In genomic region chr13:30834349-30834748, GRCm38 (mm10) we compare ENCODE assay signal across 12 mouse cellular contexts.
DNase-seq lines count a peak whose midpoint lies in the region; ATAC-seq and TF ChIP-seq lines count a peak whose summit lies in the region.
"Had no signal": no experiment of that assay in that cellular context is flagged by ENCODE, and none has a peak within 500 bp of the region (broad histone marks: within the 10 kb centered on the region; RNA-seq: fewer than 3 reads in every experiment).

No protein-coding gene starts in this region.

- DNase-seq in heart, postnatal 10 days: no peak
- peak; percentile 48 for DNase-seq in thymus, postnatal 0 days (ENCODE audit: low spot score)
- DNase-seq in thymus, adult 18-20 months: no peak
- peak; percentile 80 for DNase-seq in splenic B cell, adult 2 months (ENCODE audit: low read depth, low spot score)
- DNase-seq in adrenal gland, adult 18-20 months (ENCODE audit: low spot score in 2 of 2): no peak
- no peak for DNase-seq in forebrain, postnatal 0 days
- DNase-seq: cerebellum, postnatal 36 days; spleen, adult 18-20 months had no signal

- H3K4me2 ChIP-seq in heart, embryonic 16.5 days (ENCODE audit: low read depth, low read length): peak overlapping the region; percentile 43
- H3K4me2 ChIP-seq in liver, embryonic 12.5 days: peak overlapping the region; percentile 43
- no peak overlapping the region for H3K4me2 ChIP-seq in forebrain, postnatal 0 days (ENCODE audit: low read depth)

- H3K27ac ChIP-seq in heart, embryonic 16.5 days (ENCODE audit: low read length): no peak overlapping the region
- H3K27ac ChIP-seq in liver, embryonic 12.5 days: no peak overlapping the region
- no peak overlapping the region for H3K27ac ChIP-seq in forebrain, postnatal 0 days (ENCODE audit: low read depth, low read length)

- intact Hi-C loops in heart, postnatal 10 days (cut with DNase I): no loop called here

- H3K4me1 ChIP-seq in heart, embryonic 16.5 days (ENCODE audit: control insufficient read depth, insufficient read depth, low read length): peaks cover 11% of the 10 kb centered on the region
- peaks cover 6% of the 10 kb centered on the region for H3K4me1 ChIP-seq in liver, embryonic 12.5 days
- no peaks in the 10 kb centered on the region for H3K4me1 ChIP-seq in forebrain, postnatal 0 days (ENCODE audit: insufficient read depth)

- H3K4me3 ChIP-seq in heart, embryonic 16.5 days (ENCODE audit: low read length): no peak overlapping the region
- peak overlapping the region; percentile 19; the same call in 1 of the 2 replicates for H3K4me3 ChIP-seq in liver, embryonic 12.5 days
- H3K4me3 ChIP-seq in forebrain, postnatal 0 days (ENCODE audit: low read depth, low read length): no peak overlapping the region

- no peak for ATAC-seq in heart, embryonic 16.5 days (replicated peaks; ENCODE audit: extremely low read depth, insufficient read depth, low FRiP score)
- ATAC-seq in liver, embryonic 12.5 days: no peak
- no peak for ATAC-seq in forebrain, postnatal 0 days
- ATAC-seq: hindbrain, embryonic 16.5 days; midbrain, embryonic 16.5 days had no signal

- no peak for TF ChIP-seq CTCF in forebrain, postnatal 0 days (IDR thresholded peaks at IDR 0.05; ENCODE audit: low read depth)

- WGBS in heart, embryonic 16.5 days: 64% methylated on average over 6 of the region's 6 CpGs
- 32% methylated on average over 6 of the region's 6 CpGs for WGBS in liver, embryonic 12.5 days (ENCODE audit: insufficient replicate concordance)
- 88% methylated on average over 6 of the region's 6 CpGs for WGBS in forebrain, postnatal 0 days

- no peaks in the 10 kb centered on the region for H3K27me3 ChIP-seq in heart, embryonic 16.5 days (ENCODE audit: control insufficient read depth, insufficient read depth, low read length)
- no peaks in the 10 kb centered on the region for H3K27me3 ChIP-seq in liver, embryonic 12.5 days (replicated peaks)
- H3K27me3 ChIP-seq in splenic B cell, adult 2 months (ENCODE audit: control insufficient read depth, insufficient read depth, low read length, poor library complexity, severe bottlenecking): no peaks in the 10 kb centered on the region
- no peaks in the 10 kb centered on the region for H3K27me3 ChIP-seq in forebrain, postnatal 0 days (ENCODE audit: insufficient read depth, low read length)

- H3K9me3 ChIP-seq in heart, embryonic 16.5 days (replicated peaks; ENCODE audit: control insufficient read depth, low read length): no peaks in the 10 kb centered on the region
- no peaks in the 10 kb centered on the region for H3K9me3 ChIP-seq in liver, embryonic 12.5 days (replicated peaks)
- H3K9me3 ChIP-seq in forebrain, postnatal 0 days (ENCODE audit: low read length): no peaks in the 10 kb centered on the region

- H3K36me3 ChIP-seq in heart, embryonic 16.5 days (ENCODE audit: control insufficient read depth, insufficient read depth): no peaks in the 10 kb centered on the region
- peaks cover 3% of the 10 kb centered on the region; the same call in 1 of the 2 replicates for H3K36me3 ChIP-seq in liver, embryonic 12.5 days
- no peaks in the 10 kb centered on the region for H3K36me3 ChIP-seq in splenic B cell, adult 2 months (ENCODE audit: control insufficient read depth, insufficient read depth, low read length, poor library complexity, severe bottlenecking)
- 0 out of 2 replicates have a peak, but pooled peaks cover 5% of the 10 kb centered on the region for H3K36me3 ChIP-seq in forebrain, postnatal 0 days (ENCODE audit: insufficient read depth)

- H3K9ac ChIP-seq in heart, embryonic 16.5 days (ENCODE audit: low read length): no peak overlapping the region
- H3K9ac ChIP-seq in liver, embryonic 12.5 days: 0 out of 2 replicates have a peak overlapping the region, but pooled peaks have one; percentile 27
- H3K9ac ChIP-seq in forebrain, postnatal 0 days: no peak overlapping the region

Comparison
In these comparisons a context has a peak if more than half of its experiments do, and no peak if none do; other contexts are left out.
1. DNase-seq: peak in thymus, postnatal 0 days (single experiment) and splenic B cell, adult 2 months (single experiment); none in heart, postnatal 10 days (0 of 2), thymus, adult 18-20 months (0 of 2), adrenal gland, adult 18-20 months (0 of 2) and forebrain, postnatal 0 days (single experiment).